Mouse (Mus musculus): ENCODE measurements at regions not wholly inside any gene's neighbourhood (a gene's known extent, or its start where the extent isn't known, plus 50 kb on each side); places are given as distances from the start of the nearest gene placed in this dataset.

DNA sequence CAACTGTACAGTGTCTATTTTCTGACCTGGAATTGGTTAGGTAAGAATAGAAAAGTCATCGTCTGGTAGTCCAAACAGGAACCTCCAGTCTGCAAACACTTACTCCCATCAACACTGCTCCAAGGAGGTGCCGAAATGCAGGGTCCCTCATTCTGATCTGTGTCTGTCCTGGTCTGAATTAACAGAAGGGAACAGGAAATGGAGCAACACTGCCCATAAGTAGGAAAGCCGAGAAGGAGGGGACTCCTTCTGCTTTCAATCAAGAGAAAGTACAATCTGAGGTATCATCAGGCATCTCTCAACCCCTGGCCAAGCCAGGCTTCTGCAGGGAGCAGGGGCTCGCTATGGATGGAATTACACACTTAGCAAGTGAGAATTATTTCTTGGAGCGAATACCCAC, 562.4 kb upstream of the 2610301B20Rik start:
- TF ChIP-seq POLR2A (IDR thresholded peaks at IDR 0.05; ENCODE audit: low read depth, low read length) (no peak), CTCF (IDR thresholded peaks at IDR 0.05; ENCODE audit: extremely low read depth, insufficient read length, insufficient replicate concordance, low read depth, low read length) (no peak)
